Mouse (Mus musculus) embryo, embryonic 10 days (tissue): ENCODE data around the gene Odf3b.

Source experiments
- DNase-seq: peaks from one replicate; pipeline ENCODE4 v3.0.0-alpha.2; 2015; ENCODE audit warnings: low spot score

The Odf3b gene

GRCm38 (mm10) chr15:89378831-89379401 is at the start of gene Odf3b:
Odf3b (minus strand) TSS chr15:89379282.
- peak; percentile 53 for DNase-seq

GRCm38 (mm10) chr15:89428136-89428790 is 49.2 kb upstream of the Odf3b start:
- no peak for DNase-seq

- DNase-seq, result no peak
Measured at GRCm38 (mm10) chr15:89426716-89427115, 47.6 kb upstream of the Odf3b start.

GRCm38 (mm10) chr15:89425711-89426121 is 46.6 kb upstream of the Odf3b start, which contains the start of gene Cpt1b:
Cpt1b (minus strand) TSS chr15:89425863.
- DNase-seq, result no peak

GRCm38 (mm10) chr15:89424621-89425020 is 45.5 kb upstream of the Odf3b start:
- DNase-seq, result no peak

GRCm38 (mm10) chr15:89421938-89422337 is 42.9 kb upstream of the Odf3b start:
- no peak for DNase-seq

- no peak for DNase-seq
Measured at GRCm38 (mm10) chr15:89415282-89415681, 36.2 kb upstream of the Odf3b start.

GRCm38 (mm10) chr15:89410118-89410517 is 31.0 kb upstream of the Odf3b start, which contains the start of gene Syce3:
Syce3 (minus strand) TSS chr15:89410503.
- DNase-seq, result no peak

GRCm38 (mm10) chr15:89406691-89407090 is 27.6 kb upstream of the Odf3b start:
- no peak for DNase-seq

- DNase-seq, result no peak
Measured at GRCm38 (mm10) chr15:89404831-89405623, 25.9 kb upstream of the Odf3b start.

GRCm38 (mm10) chr15:89402471-89402870 is 23.4 kb upstream of the Odf3b start:
- DNase-seq, result no peak

- no peak for DNase-seq
Measured at GRCm38 (mm10) chr15:89399716-89400115, 20.6 kb upstream of the Odf3b start.

- DNase-seq, result no peak
Measured at GRCm38 (mm10) chr15:89398146-89398545, 19.1 kb upstream of the Odf3b start.

- no peak for DNase-seq
Measured at GRCm38 (mm10) chr15:89396883-89397282, 17.8 kb upstream of the Odf3b start.

GRCm38 (mm10) chr15:89390081-89390480 is 11.0 kb upstream of the Odf3b start:
- no peak for DNase-seq

GRCm38 (mm10) chr15:89387127-89387526 is 8.0 kb upstream of the Odf3b start:
- no peak for DNase-seq

GRCm38 (mm10) chr15:89384617-89385016 is 5.5 kb upstream of the Odf3b start, which contains the start of gene Klhdc7b:
Klhdc7b (plus strand) TSS chr15:89384917.
- no peak for DNase-seq

GRCm38 (mm10) chr15:89379429-89379828 is 347 bp upstream of the Odf3b start:
- no peak for DNase-seq

GRCm38 (mm10) chr15:89377938-89378828 is 899 bp downstream of the Odf3b start:
- no peak for DNase-seq

- DNase-seq, result no peak
Measured at GRCm38 (mm10) chr15:89377362-89377761, 1.7 kb downstream of the Odf3b start.

GRCm38 (mm10) chr15:89376957-89377356 is 2.1 kb downstream of the Odf3b start, which contains the start of gene Tymp:
Tymp (minus strand) TSS chr15:89377039.
- DNase-seq, result no peak

- no peak for DNase-seq
Measured at GRCm38 (mm10) chr15:89376040-89376439, 3.0 kb downstream of the Odf3b start.
